Mouse (Mus musculus): ENCODE measurements around the gene Ogfod1. TPM values are rescaled to one million over a fixed set of nuclear protein-coding genes. Genes with fewer than 3 reads are reported as not detected.

The Ogfod1 gene
- polyA plus RNA-seq, 1 experiment from 2014 or later = 14.2 TPM

DNA sequence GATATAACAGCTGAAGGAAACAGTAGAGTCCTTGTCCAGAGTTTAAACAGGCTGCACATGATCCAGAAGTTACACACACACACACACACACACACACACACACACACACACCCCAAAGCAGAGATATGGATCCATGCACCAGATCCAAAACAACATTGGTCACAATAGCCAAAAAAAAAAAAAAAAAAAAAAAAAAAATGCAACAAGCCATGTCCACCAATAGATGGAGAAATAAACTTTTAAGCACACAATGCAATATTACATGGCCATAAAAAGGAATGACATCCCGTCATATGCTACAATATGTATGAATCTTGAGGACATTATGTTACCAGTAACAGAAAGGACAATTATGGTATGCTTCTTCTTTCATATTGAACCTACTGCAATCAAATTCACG lies 77.0 kb downstream of the Ogfod1 start:
- Histone ChIP-seq H3K4me3 (ENCODE audit: low read depth, low read length) (no peak overlapping the region), H3K9me3 (ENCODE audit: low read depth, low read length) (no peaks in the 10 kb centered on the region), H3K27ac (ENCODE audit: low read depth) (no peak overlapping the region), H3K4me2 (no peak overlapping the region), H3K9ac (no peak overlapping the region), H3K27me3 (ENCODE audit: insufficient read depth, low read length) (no peaks in the 10 kb centered on the region), H3K4me1 (ENCODE audit: insufficient read depth) (no peaks in the 10 kb centered on the region), H3K36me3 (ENCODE audit: insufficient read depth) (no peaks in the 10 kb centered on the region)
- 83% methylated on average over 2 of the region's 2 CpGs for WGBS
- DNase-seq = no peak
- TF ChIP-seq CTCF (IDR thresholded peaks at IDR 0.05; ENCODE audit: low read depth) = no peak
- ATAC-seq (ENCODE audit: insufficient read depth) = no peak

Other genes with a start within 250 kb of the Ogfod1 start
- gene Gnao1, start 227.2 kb upstream of the Ogfod1 start, polyA plus RNA-seq (2014; fragmentation: Nextera tagmentation; extraction: Ambion mirVana) = 1.8 and 2.4 TPM in 2 replicates
- gene Amfr, start 24.4 kb upstream of the Ogfod1 start, polyA plus RNA-seq (2014; fragmentation: Nextera tagmentation; extraction: Ambion mirVana) = 53.6 and 54.7 TPM in 2 replicates
- 134 and 140 TPM in 2 replicates for gene Nudt21, start 167 bp upstream of the Ogfod1 start, polyA plus RNA-seq (2014; fragmentation: Nextera tagmentation; extraction: Ambion mirVana)
- 10.3 and 12.0 TPM in 2 replicates for gene Bbs2, start 61.7 kb downstream of the Ogfod1 start, polyA plus RNA-seq (2014; fragmentation: Nextera tagmentation; extraction: Ambion mirVana)
- gene Mt4, start 100.0 kb downstream of the Ogfod1 start, polyA plus RNA-seq (2014; fragmentation: Nextera tagmentation; extraction: Ambion mirVana) = not detected in 2 replicates
- gene Mt3, start 115.4 kb downstream of the Ogfod1 start, polyA plus RNA-seq (2014; fragmentation: Nextera tagmentation; extraction: Ambion mirVana) = 2.9 TPM in 2 replicates
- gene Mt2, start 135.5 kb downstream of the Ogfod1 start, polyA plus RNA-seq (2014; fragmentation: Nextera tagmentation; extraction: Ambion mirVana) = 12.3 and 15.2 TPM in 2 replicates
- 57.4 and 71.3 TPM in 2 replicates for gene Mt1, start 141.9 kb downstream of the Ogfod1 start, polyA plus RNA-seq (2014; fragmentation: Nextera tagmentation; extraction: Ambion mirVana)
- gene Nup93, start 177.4 kb downstream of the Ogfod1 start, polyA plus RNA-seq (2014; fragmentation: Nextera tagmentation; extraction: Ambion mirVana) = 118 and 126 TPM in 2 replicates

Data from lung, embryonic 14.5 days (tissue).